Mouse (Mus musculus): Measurements from ENCODE around the gene Sarm1.
A peak's percentile ranks its signal among the peaks of the same experiment; 100 is the strongest.

Sarm1 gene

GRCm38 (mm10) chr11:78512025-78512957, 14.7 kb upstream of the Sarm1 start, which contains the start of the genes Tmem199 and Poldip2:
Tmem199 (minus strand) TSS chr11:78512172.
Poldip2 (plus strand) TSS chr11:78512193.
- peak; percentile 81 to 84 for DNase-seq

GRCm38 (mm10) chr11:78509148-78509547, 11.6 kb upstream of the Sarm1 start:
- no peak for DNase-seq

- no peak for DNase-seq
Observed at GRCm38 (mm10) chr11:78505430-78505829, 7.9 kb upstream of the Sarm1 start.

- no peak for DNase-seq
Observed at GRCm38 (mm10) chr11:78502909-78503650, 5.5 kb upstream of the Sarm1 start, which contains the start of gene Sebox. Sebox (plus strand) TSS chr11:78503447.

- DNase-seq = no peak
Observed at GRCm38 (mm10) chr11:78501529-78501928, 4.0 kb upstream of the Sarm1 start.

- DNase-seq = no peak
Observed at GRCm38 (mm10) chr11:78500623-78501202, 3.2 kb upstream of the Sarm1 start.

GRCm38 (mm10) chr11:78499543-78499942, 2.0 kb upstream of the Sarm1 start:
- no peak for DNase-seq

- no peak for DNase-seq
Observed at GRCm38 (mm10) chr11:78499004-78499403, 1.4 kb upstream of the Sarm1 start, which contains the start of gene Vtn. Vtn (plus strand) TSS chr11:78499091.

GRCm38 (mm10) chr11:78497071-78497541, 448 bp downstream of the Sarm1 start:
- DNase-seq = peak; percentile 20 to 29

GRCm38 (mm10) chr11:78495904-78496303, 1.6 kb downstream of the Sarm1 start:
- no peak for DNase-seq

- no peak for DNase-seq
Observed at GRCm38 (mm10) chr11:78490781-78491241, 6.7 kb downstream of the Sarm1 start.

- peak in 1 of 2 experiments; percentile 29 for DNase-seq
Observed at GRCm38 (mm10) chr11:78488168-78488567, 9.4 kb downstream of the Sarm1 start.

- no peak for DNase-seq
Observed at GRCm38 (mm10) chr11:78483639-78484038, 13.9 kb downstream of the Sarm1 start.

- DNase-seq = no peak
Observed at GRCm38 (mm10) chr11:78475289-78475688, 22.3 kb downstream of the Sarm1 start.

GRCm38 (mm10) chr11:78471326-78472103, 26.0 kb downstream of the Sarm1 start:
- no peak for DNase-seq

GRCm38 (mm10) chr11:78467932-78468331, 29.6 kb downstream of the Sarm1 start:
- DNase-seq = no peak

GRCm38 (mm10) chr11:78467515-78467914, 30.0 kb downstream of the Sarm1 start:
- DNase-seq = no peak

GRCm38 (mm10) chr11:78466242-78466912, 31.2 kb downstream of the Sarm1 start:
- no peak for DNase-seq

GRCm38 (mm10) chr11:78465568-78466180, 31.9 kb downstream of the Sarm1 start, which contains the start of gene Slc46a1:
Slc46a1 (plus strand) TSS chr11:78465697.
- peak; percentile 58 to 65 for DNase-seq

- DNase-seq = no peak
Observed at GRCm38 (mm10) chr11:78465116-78465515, 32.4 kb downstream of the Sarm1 start.

Measured in thymus, adult 18-20 months (tissue).